Mouse (Mus musculus) forebrain, embryonic 14.5 days (tissue): ENCODE measurements around the gene Spc25. TPM values are rescaled to one million over a fixed set of nuclear protein-coding genes. Genes with fewer than 3 reads are reported as not detected.

Source experiments
- ATAC-seq: fragments of 200-750 bp; cut with Nextera tagmentation; 2 replicates; pipeline ENCODE4 v1.8.0; 2017; ENCODE audit warnings: mild to moderate bottlenecking, moderate library complexity
- DNase-seq: peaks from one replicate; pipeline ENCODE4 v3.0.0-alpha.2; 2015; ENCODE audit warnings: low spot score
- H3K27ac ChIP-seq: fragments of 300-500 bp; sonication (generic); 2 replicates; pipeline ENCODE4 v1.5.1; 2014; ENCODE audit warnings: low read depth, mild to moderate bottlenecking, control low read depth, low read length, moderate library complexity
- H3K27me3 ChIP-seq: fragments of 300-500 bp; sonication (generic); replicated peaks from 2 replicates; pipeline ENCODE4 v1.6.1; 2014; ENCODE audit warnings: low read length, control low read depth, mixed read lengths; ENCODE audit not compliant: control insufficient read depth, insufficient read depth
- H3K36me3 ChIP-seq: fragments of 300-500 bp; sonication (generic); 2 replicates; pipeline ENCODE4 v1.6.1; 2014; ENCODE audit warnings: low read length, control low read depth; ENCODE audit not compliant: control insufficient read depth, insufficient read depth
- H3K4me1 ChIP-seq: fragments of 300-500 bp; sonication (generic); 2 replicates; pipeline ENCODE4 v1.6.1; 2014; ENCODE audit warnings: antibody characterized with exemption, low read length, control low read depth; ENCODE audit not compliant: control insufficient read depth, insufficient read depth
- H3K4me2 ChIP-seq: fragments of 300-500 bp; sonication (generic); 2 replicates; pipeline ENCODE4 v1.6.1; 2014; ENCODE audit warnings: mild to moderate bottlenecking, control low read depth, low read length
- H3K4me3 ChIP-seq: fragments of 300-500 bp; sonication (generic); 2 replicates; pipeline ENCODE4 v1.5.1; 2014; ENCODE audit warnings: low read depth, low read length, control low read depth
- H3K9ac ChIP-seq: fragments of 300-500 bp; sonication (generic); 2 replicates; pipeline ENCODE4 v1.6.1; 2014; ENCODE audit warnings: mild to moderate bottlenecking, low read length, control low read depth, moderate library complexity
- H3K9me3 ChIP-seq: fragments of 300-500 bp; sonication (generic); replicated peaks from 2 replicates; pipeline ENCODE4 v1.6.1; 2016; ENCODE audit warnings: low read length, control low read depth, mixed read lengths; ENCODE audit not compliant: control insufficient read depth
- WGBS: fragments of 180-500 bp; shearing (Covaris S2); extraction: QIAGEN DNeasy Blood & Tissue Kit; methylation state at CpG from one replicate; pipeline ENCODE4 v1.1.7; 2014; 5-methylcytosine and 5-hydroxymethylcytosine counted together
- polyA plus RNA-seq: library from polyadenylated mRNA; unstranded; fragments of >200 nt; fragmentation: Nextera tagmentation; extraction: Ambion mirVana; gene quantifications from 2 replicates; pipeline ENCODE4 v1.2.1, GENCODE M21; 2014

The Spc25 gene
- polyA plus RNA-seq: 118 and 148 TPM in 2 replicates

DNA sequence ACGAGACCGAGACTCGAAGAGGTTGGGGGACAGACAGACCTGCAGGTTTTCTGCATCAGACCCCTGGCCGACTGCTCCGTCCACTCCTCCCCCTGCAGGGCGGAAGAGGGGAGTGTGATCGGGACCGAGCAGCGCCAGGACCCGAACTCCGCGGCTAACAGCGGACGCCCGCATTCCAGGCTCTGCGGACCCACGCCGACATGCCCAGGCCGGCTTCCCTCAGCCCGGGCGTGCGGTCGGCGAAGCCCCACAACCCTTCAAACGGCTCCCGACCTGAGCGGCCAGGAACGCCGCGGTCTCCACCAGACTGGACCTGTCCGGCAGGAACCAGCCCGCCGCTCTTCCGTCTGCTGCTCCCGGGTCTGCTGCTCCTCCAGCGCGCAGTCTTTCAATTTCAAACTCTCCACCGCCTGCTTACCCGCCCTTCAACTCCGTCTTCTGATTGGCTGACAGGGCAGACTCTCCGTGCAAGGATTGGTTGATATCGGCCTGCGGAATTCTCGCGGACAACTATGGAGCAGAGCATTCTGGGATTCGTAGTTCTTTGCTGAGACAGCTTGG lies at the start of gene Spc25:
Gene Spc25, minus strand, starts transcription at position 404 of the 561 bp plus-strand sequence.
- peak; percentile 100 for ATAC-seq
- DNase-seq: peak; percentile 98
- no peaks in the 10 kb centered on the region; the same call in 1 of the 2 replicates for H3K4me1 ChIP-seq
- no peaks in the 10 kb centered on the region for H3K27me3 ChIP-seq
- H3K9me3 ChIP-seq: no peaks in the 10 kb centered on the region
- peak within 1 kb of the TSS; percentile 83 for H3K4me2 ChIP-seq
- peak within 1 kb of the TSS; percentile 66 for H3K4me3 ChIP-seq
- H3K36me3 ChIP-seq: peaks cover 17% of the 10 kb centered on the region
- H3K27ac ChIP-seq: 0 out of 2 replicates have a peak within 1 kb of the TSS, but pooled peaks have one; percentile 44
- WGBS: under 1% methylated on average over 46 of the region's 46 CpGs
- peak within 1 kb of the TSS; percentile 76 for H3K9ac ChIP-seq

DNA sequence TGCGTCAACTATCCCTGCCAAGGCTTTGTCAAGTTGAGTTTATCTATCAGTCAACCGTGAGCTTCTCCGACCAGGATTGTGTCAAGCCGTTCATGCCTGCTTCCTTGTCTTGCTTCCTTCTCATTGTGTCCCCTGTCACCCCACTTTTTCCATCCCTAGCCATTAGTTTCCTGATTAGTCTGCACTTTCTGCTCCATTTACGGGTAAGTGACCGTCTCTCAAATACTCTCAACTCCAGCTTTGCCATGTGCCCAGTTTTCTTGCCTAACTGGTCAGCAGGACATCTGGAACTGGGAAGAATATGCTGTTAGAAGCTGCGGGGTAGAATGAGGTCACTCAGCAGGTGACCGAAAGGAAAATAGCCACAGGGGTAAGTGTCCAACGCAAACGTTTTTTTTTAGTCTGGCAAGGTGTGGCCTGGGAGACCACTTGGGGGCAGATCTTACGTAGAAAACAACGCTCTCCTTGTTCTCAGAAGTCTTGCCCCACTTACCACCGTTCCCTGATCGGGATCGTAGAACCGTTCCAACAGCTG lies 42.3 kb upstream of the Spc25 start:
- 50% methylated on average over 16 of the region's 16 CpGs for WGBS
- DNase-seq: no peak

DNA sequence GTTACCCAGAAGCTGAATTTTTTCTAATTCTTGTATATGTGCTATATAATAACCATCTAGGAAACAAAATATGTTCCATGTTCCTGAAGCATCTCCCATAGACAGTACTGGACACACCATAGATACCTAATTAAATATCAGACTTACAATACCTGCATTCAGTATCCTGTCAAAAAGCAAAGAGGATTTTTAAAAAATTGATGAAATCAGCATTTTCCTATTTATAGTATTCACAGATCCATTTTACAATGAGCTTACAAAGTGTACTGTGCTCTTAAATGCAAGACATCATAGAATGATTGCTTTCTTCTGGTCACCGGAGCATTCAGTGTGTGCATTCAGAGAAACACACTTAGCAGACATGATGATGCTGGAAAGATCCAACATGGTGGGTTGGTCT lies 41.1 kb upstream of the Spc25 start:
- no peak overlapping the region for H3K9ac ChIP-seq
- WGBS: 93% methylated on average over 1 of the region's 1 CpGs
- no peaks in the 10 kb centered on the region for H3K9me3 ChIP-seq
- H3K4me1 ChIP-seq: no peaks in the 10 kb centered on the region
- no peak overlapping the region for H3K4me3 ChIP-seq
- H3K36me3 ChIP-seq: no peaks in the 10 kb centered on the region
- no peak for ATAC-seq
- no peaks in the 10 kb centered on the region for H3K27me3 ChIP-seq
- H3K4me2 ChIP-seq: no peak overlapping the region
- no peak for DNase-seq
- H3K27ac ChIP-seq: no peak overlapping the region

More for the DNA sequence above, 42.3 kb upstream of the Spc25 start:
- H3K27ac ChIP-seq: no peak overlapping the region
- H3K4me3 ChIP-seq: no peak overlapping the region
- H3K4me2 ChIP-seq: no peak overlapping the region
- H3K36me3 ChIP-seq: no peaks in the 10 kb centered on the region
- no peaks in the 10 kb centered on the region for H3K4me1 ChIP-seq
- H3K9me3 ChIP-seq: no peaks in the 10 kb centered on the region
- no peak overlapping the region for H3K9ac ChIP-seq
- H3K27me3 ChIP-seq: no peaks in the 10 kb centered on the region
- ATAC-seq: no peak

DNA sequence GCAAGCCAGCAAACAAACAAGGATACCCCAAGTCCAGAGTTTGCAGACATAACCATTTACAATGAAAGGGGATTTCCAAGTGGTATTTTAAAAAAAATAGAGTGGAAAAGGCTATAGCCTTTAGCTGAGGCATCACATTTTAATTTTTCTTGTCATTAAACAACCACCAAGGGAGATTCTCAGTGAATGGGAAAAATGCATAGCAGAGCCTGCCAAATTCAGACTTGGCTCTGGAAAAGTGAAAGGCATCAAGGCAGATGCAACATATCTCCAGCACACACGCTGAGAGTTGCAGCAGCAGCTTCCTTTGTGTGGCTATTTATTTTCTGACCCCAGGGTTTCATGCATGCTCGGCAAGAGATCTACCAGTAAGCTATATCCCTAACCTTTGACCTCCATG lies 38.9 kb upstream of the Spc25 start:
- Histone ChIP-seq H3K4me2 (no peak overlapping the region), H3K36me3 (no peaks in the 10 kb centered on the region), H3K4me1 (no peaks in the 10 kb centered on the region), H3K9me3 (no peaks in the 10 kb centered on the region), H3K27me3 (no peaks in the 10 kb centered on the region), H3K27ac (no peak overlapping the region), H3K4me3 (no peak overlapping the region), H3K9ac (no peak overlapping the region)
- ATAC-seq (no peak), DNase-seq (peak; percentile 62)
- WGBS: 30% methylated on average over 2 of the region's 2 CpGs

DNA sequence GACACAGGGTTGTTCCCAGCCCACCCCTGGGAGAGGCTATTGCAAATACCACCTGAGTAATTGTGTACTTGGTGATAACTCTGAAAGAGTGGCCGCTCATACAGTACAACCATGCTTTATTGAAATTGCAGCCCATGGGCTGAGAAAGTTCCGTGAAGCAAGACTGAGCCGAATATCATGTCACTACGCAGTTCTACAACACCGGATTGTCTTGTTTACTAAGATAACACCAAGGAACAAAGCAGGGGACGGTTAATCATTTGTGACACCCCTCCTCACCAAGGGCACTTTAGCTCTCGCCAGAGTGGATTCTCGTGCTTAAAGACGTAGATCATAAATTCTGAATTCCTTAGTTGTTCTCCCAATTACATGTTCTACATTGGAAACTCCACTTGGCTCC lies 33.3 kb upstream of the Spc25 start:
- Histone ChIP-seq H3K9me3 (no peaks in the 10 kb centered on the region), H3K36me3 (no peaks in the 10 kb centered on the region), H3K4me1 (no peaks in the 10 kb centered on the region), H3K27ac (no peak overlapping the region), H3K27me3 (no peaks in the 10 kb centered on the region), H3K9ac (no peak overlapping the region), H3K4me3 (no peak overlapping the region), H3K4me2 (no peak overlapping the region)
- DNase-seq: no peak
- ATAC-seq: no peak
- WGBS: 92% methylated on average over 9 of the region's 9 CpGs

GRCm38 (mm10) chr2:69234976-69235678 lies 29.1 kb upstream of the Spc25 start:
- no peak overlapping the region for H3K4me2 ChIP-seq
- H3K4me1 ChIP-seq: no peaks in the 10 kb centered on the region
- DNase-seq: peak; percentile 94
- no peak overlapping the region for H3K27ac ChIP-seq
- H3K9me3 ChIP-seq: no peaks in the 10 kb centered on the region
- peak; percentile 97 for ATAC-seq
- no peaks in the 10 kb centered on the region for H3K27me3 ChIP-seq
- no peaks in the 10 kb centered on the region for H3K36me3 ChIP-seq
- H3K4me3 ChIP-seq: no peak overlapping the region
- 4% methylated on average over 5 of the region's 5 CpGs for WGBS
- H3K9ac ChIP-seq: no peak overlapping the region

GRCm38 (mm10) chr2:69232101-69232500 lies 26.1 kb upstream of the Spc25 start:
- H3K9ac ChIP-seq: no peak overlapping the region
- no peak for ATAC-seq
- H3K27ac ChIP-seq: no peak overlapping the region
- H3K9me3 ChIP-seq: no peaks in the 10 kb centered on the region
- H3K4me3 ChIP-seq: no peak overlapping the region
- H3K27me3 ChIP-seq: no peaks in the 10 kb centered on the region
- H3K4me1 ChIP-seq: no peaks in the 10 kb centered on the region
- no peak overlapping the region for H3K4me2 ChIP-seq
- no peaks in the 10 kb centered on the region for H3K36me3 ChIP-seq
- DNase-seq: no peak

GRCm38 (mm10) chr2:69230137-69230536 lies 24.1 kb upstream of the Spc25 start:
- DNase-seq (no peak), ATAC-seq (no peak)
- no peak overlapping the region for H3K9ac ChIP-seq
- H3K36me3 ChIP-seq: no peaks in the 10 kb centered on the region
- WGBS: 90% methylated on average over 2 of the region's 2 CpGs
- H3K4me1 ChIP-seq: no peaks in the 10 kb centered on the region
- no peak overlapping the region for H3K4me3 ChIP-seq
- H3K27ac ChIP-seq: no peak overlapping the region
- no peak overlapping the region for H3K4me2 ChIP-seq
- H3K27me3 ChIP-seq: no peaks in the 10 kb centered on the region
- no peaks in the 10 kb centered on the region for H3K9me3 ChIP-seq

DNA sequence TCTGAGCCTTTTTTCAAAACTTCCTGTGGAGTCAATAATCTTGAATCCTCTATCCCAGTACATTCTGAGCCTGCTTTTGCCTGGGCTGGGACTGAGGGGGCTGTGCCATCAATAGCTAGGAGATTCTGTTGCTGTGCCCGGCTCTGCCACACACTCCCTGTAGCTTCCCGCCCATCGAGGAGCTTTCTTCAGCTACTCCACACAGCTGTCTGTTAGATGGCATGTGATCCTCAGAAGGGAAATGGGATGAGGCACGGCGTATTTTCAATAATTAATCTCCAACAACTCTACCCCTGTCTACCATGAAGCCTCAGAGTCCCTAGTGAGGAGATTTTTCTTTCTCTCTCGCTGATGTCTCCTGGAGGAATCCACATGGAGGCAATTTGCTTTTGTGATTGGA lies 22.6 kb upstream of the Spc25 start:
- Histone ChIP-seq H3K9ac (no peak overlapping the region), H3K4me1 (no peaks in the 10 kb centered on the region), H3K9me3 (no peaks in the 10 kb centered on the region), H3K27me3 (no peaks in the 10 kb centered on the region), H3K4me3 (no peak overlapping the region), H3K27ac (no peak overlapping the region), H3K36me3 (no peaks in the 10 kb centered on the region), H3K4me2 (no peak overlapping the region)
- 85% methylated on average over 6 of the region's 6 CpGs for WGBS
- DNase-seq: no peak
- no peak for ATAC-seq
